8 mouse cellular contexts compared by ENCODE assay signal in the genomic region with DNA sequence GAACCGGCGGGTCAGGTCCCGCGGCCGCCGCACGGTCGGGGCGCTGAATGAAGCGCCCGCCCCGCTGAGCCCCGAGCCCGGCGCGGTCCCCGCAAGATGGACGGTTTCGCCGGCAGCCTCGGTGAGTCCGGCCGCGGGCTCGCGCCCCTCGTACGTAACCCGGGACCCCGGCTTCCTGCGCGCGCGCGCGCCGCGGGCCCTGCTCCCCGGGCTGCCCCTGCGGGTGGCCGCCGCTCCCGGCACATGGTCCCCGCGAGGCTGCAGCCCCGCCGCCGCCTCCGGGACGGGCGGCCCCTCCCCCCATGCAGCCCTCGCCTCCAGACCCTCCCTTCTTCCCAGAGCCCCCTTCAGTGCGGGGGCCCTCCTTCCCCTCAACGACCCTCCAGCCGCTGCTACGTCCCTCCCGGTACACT. TPM values are rescaled to one million over a fixed set of nuclear protein-coding genes. Genes with fewer than 3 reads are reported as not detected.
DNase-seq lines count a peak whose midpoint lies in the region; ATAC-seq lines count a peak whose summit lies in the region.

No protein-coding gene starts in this region.

- DNase-seq in cerebellum, adult 9-11 months = peak; percentile 56
- no peak for DNase-seq in cerebellum, postnatal 25 days
- peak; percentile 43 for DNase-seq in right cerebral cortex, postnatal 4 days
- no peak for DNase-seq in right cerebral cortex, adult 2 months (ENCODE audit: low spot score in 2 of 2)
- DNase-seq in hindbrain, embryonic 11.5 days (ENCODE audit: low spot score) = peak; percentile 69
- DNase-seq in thymus, postnatal 10 days (ENCODE audit: low spot score in 2 of 2) = peak; percentile 38 to 47
- no peak for DNase-seq in adipocyte (ENCODE audit: low spot score)

- peak overlapping the region; percentile 92 for H3K9ac ChIP-seq in hindbrain, embryonic 11.5 days (ENCODE audit: low read depth, low read length)

- ATAC-seq in hindbrain, embryonic 11.5 days (ENCODE audit: low FRiP score) = peak; percentile 82
- peak; percentile 1; the same call in 1 of the 2 replicates for ATAC-seq in megakaryocyte, adult 5-6 weeks (ENCODE audit: poor library complexity, severe bottlenecking)

- H3K27ac ChIP-seq in hindbrain, embryonic 11.5 days (ENCODE audit: low read depth, low read length) = peak overlapping the region; percentile 94

- H3K4me2 ChIP-seq in hindbrain, embryonic 11.5 days (replicated peaks; ENCODE audit: low read depth, low read length) = peak overlapping the region; percentile 58

- no peaks in the 10 kb centered on the region for H3K4me1 ChIP-seq in hindbrain, embryonic 11.5 days (replicated peaks; ENCODE audit: control insufficient read depth, insufficient read depth, low read length)

- 0% methylated on average over 23 of the region's 57 CpGs for WGBS in hindbrain, embryonic 11.5 days

- H3K4me3 ChIP-seq in hindbrain, embryonic 11.5 days (ENCODE audit: low read depth, low read length) = peak overlapping the region; percentile 92

- no peaks in the 10 kb centered on the region for H3K36me3 ChIP-seq in hindbrain, embryonic 11.5 days (ENCODE audit: control insufficient read depth, insufficient read depth, low read length)

- no peaks in the 10 kb centered on the region for H3K9me3 ChIP-seq in hindbrain, embryonic 11.5 days (ENCODE audit: control insufficient read depth, low read length)

- H3K27me3 ChIP-seq in hindbrain, embryonic 11.5 days (ENCODE audit: control insufficient read depth, insufficient read depth, low read length) = no peaks in the 10 kb centered on the region

RNA-seq across cellular contexts. Expression of a gene that starts 0.4 kb away (rescaled TPM):
- 47.1 and 49.0 TPM in 2 replicates for polyA plus RNA-seq in hindbrain, embryonic 11.5 days (2014; fragmentation: Nextera tagmentation; extraction: Ambion mirVana)
- 28.1 and 30.8 TPM in 2 replicates for total RNA-seq in megakaryocyte, adult 5-6 weeks (2015)
- total RNA-seq in megakaryocyte, adult 5-6 weeks (2017) = 43.8 and 59.8 TPM in 2 replicates

Comparison
In these comparisons a context has a peak if more than half of its experiments do, and no peak if none do; other contexts are left out.
1. DNase-seq: peak in cerebellum, adult 9-11 months (single experiment), right cerebral cortex, postnatal 4 days (single experiment), hindbrain, embryonic 11.5 days (single experiment) and thymus, postnatal 10 days (2 of 2); none in cerebellum, postnatal 25 days (0 of 2), right cerebral cortex, adult 2 months (0 of 2) and adipocyte (single experiment).